Mouse (Mus musculus): ENCODE measurements around the gene Lrch3.
A peak's percentile ranks its signal among the peaks of the same experiment; 100 is the strongest.
"Not testable (repeated sequence)": the region's sequence is repeated elsewhere in the genome, so short reads cannot be mapped to it uniquely, and the experiment has no call there.

Lrch3 gene

GRCm38 (mm10) chr16:33054927-33055326 lies 141.0 kb downstream of the Lrch3 start:
- not testable (repeated sequence) for DNase-seq (ENCODE audit: low spot score in 2 of 2)

GRCm38 (mm10) chr16:33055655-33056054 lies 141.8 kb downstream of the Lrch3 start:
- DNase-seq (ENCODE audit: low spot score in 2 of 2) = peak in 1 of 2 experiments; percentile 10

GRCm38 (mm10) chr16:33056095-33056785 lies 142.3 kb downstream of the Lrch3 start, which contains the start of the genes Iqcg and Rpl35a:
Gene Iqcg (minus strand): TSS chr16:33056218.
Gene Rpl35a (plus strand): TSS chr16:33056453.
- DNase-seq (ENCODE audit: low spot score in 2 of 2) = peak; percentile 76 to 88

- DNase-seq (ENCODE audit: low spot score in 2 of 2) = no peak
These were observed 142.9 kb downstream of the Lrch3 start for GRCm38 (mm10) chr16:33056786-33057185.

GRCm38 (mm10) chr16:33058033-33058432 lies 144.1 kb downstream of the Lrch3 start:
- DNase-seq (ENCODE audit: low spot score in 2 of 2) = no peak

- DNase-seq (ENCODE audit: low spot score in 2 of 2) = not testable (repeated sequence)
These were observed 144.8 kb downstream of the Lrch3 start for GRCm38 (mm10) chr16:33058656-33059055.

GRCm38 (mm10) chr16:33059471-33059870 lies 145.6 kb downstream of the Lrch3 start:
- DNase-seq (ENCODE audit: low spot score in 2 of 2) = no peak

- no peak for DNase-seq (ENCODE audit: low spot score in 2 of 2)
These were observed 147.0 kb downstream of the Lrch3 start for GRCm38 (mm10) chr16:33060926-33061325.

- DNase-seq (ENCODE audit: low spot score in 2 of 2) = no peak
These were observed 147.5 kb downstream of the Lrch3 start for GRCm38 (mm10) chr16:33061400-33061799.

GRCm38 (mm10) chr16:33062024-33062681 lies 148.3 kb downstream of the Lrch3 start, which contains the start of gene Lmln:
Gene Lmln (plus strand): TSS chr16:33062521.
- peak; percentile 76 to 90 for DNase-seq (ENCODE audit: low spot score in 2 of 2)

GRCm38 (mm10) chr16:33062682-33063131 lies 148.8 kb downstream of the Lrch3 start:
- no peak for DNase-seq (ENCODE audit: low spot score in 2 of 2)

- no peak for DNase-seq (ENCODE audit: low spot score in 2 of 2)
These were observed 149.4 kb downstream of the Lrch3 start for GRCm38 (mm10) chr16:33063267-33063666.

GRCm38 (mm10) chr16:33064636-33065035 lies 150.7 kb downstream of the Lrch3 start:
- no peak for DNase-seq (ENCODE audit: low spot score in 2 of 2)

Measured in cerebellum, postnatal 4 days (tissue).